Mouse (Mus musculus) MEL (cell line): ENCODE measurements at regions not wholly inside any gene's neighbourhood (a gene's known extent, or its start where the extent isn't known, plus 50 kb on each side); places are given as distances from the start of the nearest gene placed in this dataset.

Source experiments
- DNase-seq: peaks from one replicate; pipeline ENCODE4 v3.0.0; 2011; ENCODE audit warnings: low read depth, low spot score
- H3K27ac ChIP-seq: 2 replicates; pipeline ENCODE4 v1.5.1; 2012; ENCODE audit warnings: low read depth, mild to moderate bottlenecking, control low read depth, low read length, moderate library complexity; ENCODE audit not compliant: control insufficient read depth
- H3K27me3 ChIP-seq, 2 experiments: fragments of 150-350 bp in 1 of 2; sonication (generic) in 1 of 2; 2 replicates each; pipeline ENCODE4 v1.6.1; 2012; ENCODE audit warnings: low read length in 2 of 2, mild to moderate bottlenecking in 2 of 2, improper control_type of control experiment in 1 of 2, moderate library complexity in 1 of 2; ENCODE audit not compliant: insufficient read depth in 2 of 2, control insufficient read depth in 1 of 2
- H3K36me3 ChIP-seq, 2 experiments: 2 replicates each; pipeline ENCODE4 v1.6.1; 2012 to 2014; ENCODE audit warnings: low read length in 2 of 2, improper control_type of control experiment in 1 of 2, inconsistent platforms in 1 of 2, mild to moderate bottlenecking in 1 of 2; ENCODE audit not compliant: insufficient read depth in 2 of 2, control insufficient read depth in 1 of 2
- H3K4me1 ChIP-seq, 2 experiments: fragments of 150-350 bp in 1 of 2; sonication (generic) in 1 of 2; 2 replicates each; pipeline ENCODE4 v1.6.1; 2012; ENCODE audit warnings: low read length in 2 of 2, improper control_type of control experiment in 1 of 2, mild to moderate bottlenecking in 1 of 2; ENCODE audit not compliant: insufficient read depth in 2 of 2, control insufficient read depth in 1 of 2
- H3K4me3 ChIP-seq, 2 experiments: fragments of 150-350 bp in 1 of 2; sonication (generic) in 1 of 2; 2 replicates each; pipeline ENCODE4 v1.5.1; 2012; ENCODE audit warnings: low read depth in 2 of 2, low read length in 2 of 2, mild to moderate bottlenecking in 2 of 2, moderate library complexity in 2 of 2, control low read depth in 1 of 2, improper control_type of control experiment in 1 of 2; ENCODE audit not compliant: control insufficient read depth in 1 of 2, insufficient read depth in 1 of 2
- H3K79me2 ChIP-seq: 2 replicates; pipeline ENCODE4 v1.6.1; 2012; ENCODE audit warnings: mild to moderate bottlenecking, low read length, moderate library complexity; ENCODE audit not compliant: control insufficient read depth, poor library complexity, insufficient read depth
- H3K9ac ChIP-seq: 2 replicates; pipeline ENCODE4 v1.6.1; 2012; ENCODE audit warnings: low read depth, mild to moderate bottlenecking, control low read depth, low read length, moderate library complexity; ENCODE audit not compliant: control insufficient read depth, poor library complexity, severe bottlenecking
- H3K9me3 ChIP-seq: fragments of 150-350 bp; sonication (generic); replicated peaks from 2 replicates; pipeline ENCODE4 v1.6.1; 2012; ENCODE audit warnings: mild to moderate bottlenecking, low read length, improper control_type of control experiment, moderate library complexity; ENCODE audit not compliant: insufficient read depth
- CHD1 ChIP-seq: IDR thresholded peaks from 2 replicates; pipeline ENCODE4 v1.6.1; 2012; ENCODE audit warnings: low read depth, mild to moderate bottlenecking, inconsistent platforms, low read length, improper control_type of control experiment
- CHD2 ChIP-seq: IDR thresholded peaks from 2 replicates; pipeline ENCODE4 v1.6.1; 2011; ENCODE audit warnings: low read length, improper control_type of control experiment
- CTCF ChIP-seq, 3 experiments: IDR thresholded peaks in 2 of 3; conservative IDR thresholded peaks in 1 of 3; 2 replicates each; pipeline ENCODE4 v1.5.1; 2011 to 2012; ENCODE audit warnings: low read length in 3 of 3, low read depth in 2 of 3, mild to moderate bottlenecking in 2 of 3, improper control_type of control experiment in 1 of 3, inconsistent platforms in 1 of 3, mixed read lengths in 1 of 3, moderate library complexity in 1 of 3; ENCODE audit not compliant: control insufficient read depth in 1 of 3, insufficient read depth in 1 of 3, poor library complexity in 1 of 3, severe bottlenecking in 1 of 3
- E2F4 ChIP-seq: IDR thresholded peaks from 2 replicates; pipeline ENCODE4 v1.6.1; 2011; ENCODE audit warnings: low read depth, low read length, improper control_type of control experiment, borderline replicate concordance
- ELF1 ChIP-seq: IDR thresholded peaks from 2 replicates; pipeline ENCODE4 v1.6.1; 2014; ENCODE audit warnings: low read depth, mild to moderate bottlenecking, inconsistent platforms, low read length, improper control_type of control experiment, moderate library complexity
- EP300 ChIP-seq, 2 experiments: IDR thresholded peaks; 2 replicates each; pipeline ENCODE4 v1.6.1; 2011; ENCODE audit warnings: improper control_type of control experiment in 2 of 2, low read length in 2 of 2, low read depth in 1 of 2, mild to moderate bottlenecking in 1 of 2
- GABPA ChIP-seq: IDR thresholded peaks from 2 replicates; pipeline ENCODE4 v1.6.1; 2012; ENCODE audit warnings: low read depth, mild to moderate bottlenecking, inconsistent platforms, low read length, improper control_type of control experiment, moderate library complexity
- GATA1 ChIP-seq: IDR thresholded peaks from 2 replicates; pipeline ENCODE4 v1.6.1; 2011; ENCODE audit warnings: low read depth, low read length, improper control_type of control experiment
- HCFC1 ChIP-seq: IDR thresholded peaks from 2 replicates; pipeline ENCODE4 v1.6.1; 2012; ENCODE audit warnings: low read depth, mild to moderate bottlenecking, inconsistent platforms, low read length, improper control_type of control experiment, moderate library complexity
- JUND ChIP-seq: IDR thresholded peaks from 2 replicates; pipeline ENCODE4 v1.6.1; 2011; ENCODE audit warnings: low read depth, mild to moderate bottlenecking, improper control_type of control experiment, low read length
- MAFK ChIP-seq: IDR thresholded peaks from 2 replicates; pipeline ENCODE4 v1.6.1; 2011; ENCODE audit warnings: low read depth, mild to moderate bottlenecking, low read length, improper control_type of control experiment, borderline replicate concordance
- MAZ ChIP-seq: IDR thresholded peaks from 2 replicates; pipeline ENCODE4 v1.6.1; 2012; ENCODE audit warnings: low read depth, mild to moderate bottlenecking, inconsistent platforms, low read length, improper control_type of control experiment
- MEF2A ChIP-seq: IDR thresholded peaks from 2 replicates; pipeline ENCODE4 v1.6.1; 2014; ENCODE audit warnings: low read depth, mild to moderate bottlenecking, inconsistent platforms, low read length, improper control_type of control experiment; ENCODE audit not compliant: poor library complexity, insufficient replicate concordance, severe bottlenecking; ENCODE audit errors: extremely low read depth
- MXI1 ChIP-seq: IDR thresholded peaks from 2 replicates; pipeline ENCODE4 v1.6.1; 2011; ENCODE audit warnings: mild to moderate bottlenecking, low read depth, low read length, improper control_type of control experiment
- MYB ChIP-seq: IDR thresholded peaks from 2 replicates; pipeline ENCODE4 v1.6.1; 2011; ENCODE audit warnings: mild to moderate bottlenecking, low read depth, low read length, improper control_type of control experiment
- NELFE ChIP-seq: IDR thresholded peaks from 2 replicates; pipeline ENCODE4 v1.6.1; 2011; ENCODE audit warnings: low read depth, low read length, improper control_type of control experiment
- POLR2A ChIP-seq, 2 experiments: IDR thresholded peaks; 2 replicates each; pipeline ENCODE4 v1.6.1; 2011 to 2012; ENCODE audit warnings: low read length in 2 of 2, mild to moderate bottlenecking in 2 of 2, control low read depth in 1 of 2, improper control_type of control experiment in 1 of 2, low read depth in 1 of 2, moderate library complexity in 1 of 2; ENCODE audit not compliant: control insufficient read depth in 1 of 2, insufficient read depth in 1 of 2, poor library complexity in 1 of 2
- POLR2AphosphoS2 ChIP-seq: IDR thresholded peaks from 2 replicates; pipeline ENCODE4 v1.6.1; 2011; ENCODE audit warnings: low read length, improper control_type of control experiment
- RAD21 ChIP-seq: IDR thresholded peaks from 2 replicates; pipeline ENCODE4 v1.6.1; 2011; ENCODE audit warnings: mild to moderate bottlenecking, low read depth, low read length, improper control_type of control experiment
- RCOR1 ChIP-seq: IDR thresholded peaks from 2 replicates; pipeline ENCODE4 v1.6.1; 2012; ENCODE audit warnings: low read depth, mild to moderate bottlenecking, inconsistent platforms, low read length, improper control_type of control experiment
- SIN3A ChIP-seq: IDR thresholded peaks from 2 replicates; pipeline ENCODE4 v1.6.1; 2012; ENCODE audit warnings: low read length, improper control_type of control experiment, inconsistent platforms
- TAL1 ChIP-seq: IDR thresholded peaks from 2 replicates; pipeline ENCODE4 v1.6.1; 2012; ENCODE audit warnings: mild to moderate bottlenecking, inconsistent platforms, low read length, moderate library complexity, mixed read lengths
- TCF12 ChIP-seq: IDR thresholded peaks from 2 replicates; pipeline ENCODE4 v1.6.1; 2014; ENCODE audit warnings: low read depth, mild to moderate bottlenecking, inconsistent platforms, low read length, improper control_type of control experiment, moderate library complexity
- UBTF ChIP-seq: IDR thresholded peaks from 2 replicates; pipeline ENCODE4 v1.6.1; 2012; ENCODE audit warnings: low read depth, mild to moderate bottlenecking, inconsistent platforms, low read length, improper control_type of control experiment, moderate library complexity, borderline replicate concordance; ENCODE audit not compliant: insufficient read depth
- USF1 ChIP-seq: IDR thresholded peaks from 2 replicates; pipeline ENCODE4 v1.6.1; 2014; ENCODE audit warnings: low read depth, mild to moderate bottlenecking, inconsistent platforms, low read length, improper control_type of control experiment, moderate library complexity
- USF2 ChIP-seq, 2 experiments: IDR thresholded peaks; 2 replicates each; pipeline ENCODE4 v1.6.1; 2011 to 2012; ENCODE audit warnings: improper control_type of control experiment in 2 of 2, low read length in 2 of 2, borderline replicate concordance in 1 of 2, inconsistent platforms in 1 of 2, low read depth in 1 of 2, mild to moderate bottlenecking in 1 of 2; ENCODE audit not compliant: insufficient read depth in 1 of 2
- ZC3H11A ChIP-seq: IDR thresholded peaks from 2 replicates; pipeline ENCODE4 v1.6.1; 2012; ENCODE audit warnings: low read depth, mild to moderate bottlenecking, inconsistent platforms, low read length, improper control_type of control experiment

- Histone ChIP-seq H3K9me3 (no peaks in the 10 kb centered on the region), H3K9ac (no peak overlapping the region), H3K79me2 (no peaks in the 10 kb centered on the region), H3K36me3 (no peaks in the 10 kb centered on the region), H3K4me3 (no peak overlapping the region), H3K27me3 (peaks cover 1 to 2% of the 10 kb centered on the region in 2 experiments; a peak in 2 of 4 replicates), H3K27ac (no peak overlapping the region), H3K4me1 (no peaks in the 10 kb centered on the region)
- TF ChIP-seq MAFK (no peak), EP300 (IDR thresholded peaks at IDR 0.05; ENCODE audit: low read depth in 1 of 2, low read length in 2 of 2) (no peak), MXI1 (no peak), JUND (no peak), ELF1 (no peak), CHD1 (no peak), GATA1 (0 out of 2 replicates have a peak, but pooled peaks have one; percentile 12), TCF12 (0 out of 2 replicates have a peak, but pooled peaks have one; percentile 7), RCOR1 (no peak), NELFE (no peak), HCFC1 (no peak), E2F4 (no peak), POLR2AphosphoS2 (no peak)
- DNase-seq: no peak
Measured at GRCm38 (mm10) chr1:152252658-152253267, 133.7 kb downstream of the Tsen15 start.

DNA sequence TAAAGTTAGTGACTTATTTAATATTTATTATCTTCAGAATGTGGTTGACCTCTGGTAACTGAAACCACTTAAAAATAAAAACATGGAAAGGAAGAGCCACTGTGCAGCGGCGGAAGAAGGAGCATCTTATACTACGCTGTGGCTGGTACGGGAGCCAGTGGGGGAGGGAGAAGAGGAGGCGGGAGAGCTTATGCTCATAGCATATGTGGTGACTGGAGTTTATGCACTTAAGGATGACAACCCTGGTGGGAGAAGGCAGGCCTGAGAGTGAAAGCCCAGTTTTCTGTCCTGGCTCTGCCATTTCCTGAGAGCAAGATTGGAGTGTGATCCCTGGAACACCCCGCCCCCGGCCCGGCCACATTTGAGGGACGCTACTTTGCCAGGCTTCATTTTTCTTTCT is 145.5 kb downstream of the Tsen15 start:
- Histone ChIP-seq H3K4me1 (no peaks in the 10 kb centered on the region), H3K27me3 (peaks cover 0 to 2% of the 10 kb centered on the region in 2 experiments; a peak in 2 of 4 replicates), H3K79me2 (no peaks in the 10 kb centered on the region), H3K9ac (no peak overlapping the region), H3K4me3 (no peak overlapping the region), H3K27ac (no peak overlapping the region), H3K36me3 (no peaks in the 10 kb centered on the region), H3K9me3 (no peaks in the 10 kb centered on the region)
- no peak for DNase-seq
- TF ChIP-seq POLR2AphosphoS2 (no peak), GABPA (no peak), TAL1 (no peak), RAD21 (no peak), HCFC1 (no peak), NELFE (no peak), USF1 (no peak), GATA1 (no peak), MYB (no peak), CHD2 (no peak), MEF2A (no peak), SIN3A (no peak), ZC3H11A (no peak), MAZ (no peak), JUND (no peak), UBTF (no peak), POLR2A (IDR thresholded peaks at IDR 0.05; ENCODE audit: control insufficient read depth in 1 of 2, insufficient read depth in 1 of 2, low read depth in 1 of 2, low read length in 2 of 2, poor library complexity in 1 of 2) (no peak), CTCF (IDR thresholded peaks at IDR 0.05 in 2 of 3, conservative IDR thresholded peaks at IDR 0.05 in 1 of 3; ENCODE audit: control insufficient read depth in 1 of 3, insufficient read depth in 1 of 3, low read depth in 2 of 3, low read length in 3 of 3, poor library complexity in 1 of 3, severe bottlenecking in 1 of 3) (no peak), USF2 (IDR thresholded peaks at IDR 0.05; ENCODE audit: borderline replicate concordance in 1 of 2, insufficient read depth in 1 of 2, low read depth in 1 of 2, low read length in 2 of 2) (no peak)
